In the genomic region with DNA sequence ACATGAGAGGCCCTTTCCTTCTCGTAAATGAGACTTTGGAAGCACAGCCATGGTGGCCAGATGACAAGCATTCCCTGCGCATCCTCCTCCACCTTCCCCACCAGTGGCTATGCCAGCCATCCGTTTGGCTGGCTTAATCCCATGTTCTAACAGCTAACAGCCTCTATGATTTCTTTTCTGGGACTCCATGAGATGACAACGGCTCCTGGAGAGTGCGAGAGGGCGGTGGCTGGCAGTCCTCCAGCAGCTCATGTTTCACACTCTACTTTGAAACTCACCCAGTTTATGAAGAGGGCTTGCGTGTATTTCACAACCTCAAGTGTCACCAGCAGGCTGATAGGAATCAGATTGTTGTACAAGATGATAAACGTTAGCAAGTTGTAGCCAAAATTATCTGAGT, we compare ENCODE assay signal across 10 mouse cellular contexts.
DNase-seq lines count a peak whose midpoint lies in the region; ATAC-seq and TF ChIP-seq lines count a peak whose summit lies in the region.
"Had no signal": no experiment of that assay in that cellular context is flagged by ENCODE, and none has a peak within 500 bp of the region (broad histone marks: within the 10 kb centered on the region; RNA-seq: fewer than 3 reads in every experiment).

No protein-coding gene starts in this region.

- no peaks in the 10 kb centered on the region for H3K9me3 ChIP-seq in kidney, postnatal 0 days (replicated peaks; ENCODE audit: low read length)
- no peaks in the 10 kb centered on the region for H3K9me3 ChIP-seq in kidney, embryonic 14.5 days (ENCODE audit: control insufficient read depth, low read length)
- H3K9me3 ChIP-seq: embryonic facial prominence, embryonic 15.5 days; midbrain, embryonic 12.5 days had no signal

- H3K4me3 ChIP-seq in kidney, postnatal 0 days (replicated peaks; ENCODE audit: low read depth, low read length): no peak overlapping the region
- no peak overlapping the region for H3K4me3 ChIP-seq in kidney, embryonic 14.5 days (ENCODE audit: low read length)
- no peak overlapping the region for H3K4me3 ChIP-seq in lung, adult 2 months (replicated peaks; ENCODE audit: extremely low read depth, low read depth, low read length)
- H3K4me3 ChIP-seq: embryonic facial prominence, embryonic 15.5 days; midbrain, embryonic 12.5 days had no signal

- H3K27me3 ChIP-seq in kidney, postnatal 0 days (ENCODE audit: insufficient read depth, low read length): no peaks in the 10 kb centered on the region
- no peaks in the 10 kb centered on the region for H3K27me3 ChIP-seq in kidney, embryonic 14.5 days (ENCODE audit: control insufficient read depth, insufficient read depth, low read length)
- H3K27me3 ChIP-seq: embryonic facial prominence, embryonic 15.5 days; midbrain, embryonic 12.5 days had no signal

- WGBS in kidney, postnatal 0 days: 25% methylated on average over 8 of the region's 8 CpGs
- 33% methylated on average over 8 of the region's 8 CpGs for WGBS in kidney, embryonic 14.5 days
- 43% methylated on average over 8 of the region's 8 CpGs for WGBS in lung, adult 2 months

- TF ChIP-seq POLR2A in lung, adult 2 months (IDR thresholded peaks at IDR 0.05; ENCODE audit: borderline replicate concordance, extremely low read depth, low read depth, low read length): no peak

- ATAC-seq in kidney, postnatal 0 days (replicated peaks; ENCODE audit: low FRiP score, low read depth): no peak
- ATAC-seq in kidney, embryonic 14.5 days (ENCODE audit: low FRiP score, low TSS enrichment): no peak
- ATAC-seq in frontal cortex, adult (ENCODE audit: low TSS enrichment): peak; percentile 98
- ATAC-seq in inflammation-experienced regulatory T-cells, adult 6 months: no peak

- no peaks in the 10 kb centered on the region for H3K36me3 ChIP-seq in kidney, postnatal 0 days (ENCODE audit: insufficient read depth, low read length)
- no peaks in the 10 kb centered on the region for H3K36me3 ChIP-seq in kidney, embryonic 14.5 days (ENCODE audit: control insufficient read depth, insufficient read depth, low read length)
- H3K36me3 ChIP-seq: embryonic facial prominence, embryonic 15.5 days had no signal

- H3K27ac ChIP-seq in kidney, postnatal 0 days: no peak overlapping the region
- no peak overlapping the region for H3K27ac ChIP-seq in kidney, embryonic 14.5 days (ENCODE audit: low read depth, low read length)
- H3K27ac ChIP-seq: embryonic facial prominence, embryonic 15.5 days; midbrain, embryonic 12.5 days had no signal

- H3K4me1 ChIP-seq in kidney, postnatal 0 days (replicated peaks; ENCODE audit: insufficient read depth, low read length): no peaks in the 10 kb centered on the region
- 0 out of 2 replicates have a peak, but pooled peaks cover 5% of the 10 kb centered on the region for H3K4me1 ChIP-seq in kidney, embryonic 14.5 days (ENCODE audit: control insufficient read depth, insufficient read depth, low read length)
- no peaks in the 10 kb centered on the region for H3K4me1 ChIP-seq in lung, adult 2 months (ENCODE audit: control insufficient read depth, insufficient read depth, low read length)
- H3K4me1 ChIP-seq: midbrain, embryonic 12.5 days had no signal

- H3K9ac ChIP-seq in kidney, postnatal 0 days (ENCODE audit: low read depth, low read length): no peak overlapping the region
- no peak overlapping the region for H3K9ac ChIP-seq in kidney, embryonic 14.5 days (ENCODE audit: low read depth, low read length)
- H3K9ac ChIP-seq: embryonic facial prominence, embryonic 15.5 days; midbrain, embryonic 12.5 days had no signal

- no peak overlapping the region for H3K4me2 ChIP-seq in kidney, postnatal 0 days (ENCODE audit: low read length)
- no peak overlapping the region for H3K4me2 ChIP-seq in kidney, embryonic 14.5 days (replicated peaks; ENCODE audit: low read depth, low read length)
- H3K4me2 ChIP-seq: embryonic facial prominence, embryonic 15.5 days; midbrain, embryonic 12.5 days had no signal

- DNase-seq in kidney, postnatal 0 days (ENCODE audit: low spot score): peak; percentile 67
- DNase-seq in heart, postnatal 10 days: peak; percentile 70 to 79
- DNase-seq in lung, adult 2 months: peak; percentile 47
- DNase-seq in urinary bladder, postnatal 25 days (ENCODE audit: low spot score): peak; percentile 52
- no peak for DNase-seq in embryo, embryonic 11 days

- intact Hi-C loops in heart, postnatal 10 days (cut with DNase I): no loop called here

- TF ChIP-seq CTCF in kidney, postnatal 0 days (IDR thresholded peaks at IDR 0.05; ENCODE audit: low read depth): no peak
- TF ChIP-seq CTCF in lung, adult 2 months (IDR thresholded peaks at IDR 0.05; ENCODE audit: insufficient read depth, low read length): no peak
